Mouse (Mus musculus) lung, postnatal 0 days (tissue): ENCODE data around the gene Tex28. TPM values are rescaled to one million over a fixed set of nuclear protein-coding genes. Genes with fewer than 3 reads are reported as not detected.

ENCODE experiments used
- ATAC-seq: fragments of 200-750 bp; cut with Nextera tagmentation; 2 replicates; pipeline ENCODE4 v1.8.0; 2017; ENCODE audit warnings: moderate library complexity
- DNase-seq: peaks from one replicate; pipeline ENCODE4 v3.0.0-alpha.2; 2016; ENCODE audit warnings: low spot score
- H3K27ac ChIP-seq: fragments of 300-500 bp; sonication (generic); 2 replicates; pipeline ENCODE4 v1.5.1; 2014; ENCODE audit warnings: antibody characterized with exemption, mild to moderate bottlenecking, low read length, mixed read lengths
- H3K27me3 ChIP-seq: fragments of 300-500 bp; sonication (generic); replicated peaks from 2 replicates; pipeline ENCODE4 v1.6.1; 2014; ENCODE audit warnings: low read length, mixed read lengths; ENCODE audit not compliant: insufficient read depth
- H3K36me3 ChIP-seq: fragments of 300-500 bp; sonication (generic); 2 replicates; pipeline ENCODE4 v1.6.1; 2014; ENCODE audit warnings: low read length, mixed read lengths; ENCODE audit not compliant: insufficient read depth
- H3K4me1 ChIP-seq: fragments of 300-500 bp; sonication (generic); 2 replicates; pipeline ENCODE4 v1.6.1; 2014; ENCODE audit warnings: antibody characterized with exemption, low read depth, low read length, mixed read lengths; ENCODE audit not compliant: insufficient read depth
- H3K4me2 ChIP-seq: fragments of 300-500 bp; sonication (generic); replicated peaks from 2 replicates; pipeline ENCODE4 v1.6.1; 2014; ENCODE audit warnings: low read depth, mild to moderate bottlenecking, low read length, moderate library complexity, mixed read lengths
- H3K4me3 ChIP-seq: fragments of 300-500 bp; sonication (generic); 2 replicates; pipeline ENCODE4 v1.5.1; 2014; ENCODE audit warnings: low read depth, low read length
- H3K9ac ChIP-seq: fragments of 300-500 bp; sonication (generic); replicated peaks from 2 replicates; pipeline ENCODE4 v1.6.1; 2014; ENCODE audit warnings: low read depth, mild to moderate bottlenecking
- H3K9me3 ChIP-seq: fragments of 300-500 bp; sonication (generic); 2 replicates; pipeline ENCODE4 v1.6.1; 2016; ENCODE audit warnings: low read length, mixed read lengths
- CTCF ChIP-seq: IDR thresholded peaks from 2 replicates; pipeline ENCODE4 v1.5.1; 2016; ENCODE audit warnings: antibody characterized with exemption, mild to moderate bottlenecking
- EP300 ChIP-seq: IDR thresholded peaks from 2 replicates; pipeline ENCODE4 v1.6.1; 2016; ENCODE audit warnings: antibody characterized with exemption, mild to moderate bottlenecking, control low read depth
- WGBS: fragments of 180-500 bp; shearing (Covaris S2); extraction: QIAGEN DNeasy Blood & Tissue Kit; methylation state at CpG from one replicate; pipeline ENCODE4 v1.1.7; 2014; 5-methylcytosine and 5-hydroxymethylcytosine counted together
- polyA plus RNA-seq: library from polyadenylated mRNA; unstranded; fragments of >200 nt; fragmentation: Nextera tagmentation; extraction: Ambion mirVana; gene quantifications from 2 replicates; pipeline ENCODE4 v1.2.1, GENCODE M21; 2015

Gene Tex28
- polyA plus RNA-seq, 1 experiment from 2014 or later = not detected

DNA sequence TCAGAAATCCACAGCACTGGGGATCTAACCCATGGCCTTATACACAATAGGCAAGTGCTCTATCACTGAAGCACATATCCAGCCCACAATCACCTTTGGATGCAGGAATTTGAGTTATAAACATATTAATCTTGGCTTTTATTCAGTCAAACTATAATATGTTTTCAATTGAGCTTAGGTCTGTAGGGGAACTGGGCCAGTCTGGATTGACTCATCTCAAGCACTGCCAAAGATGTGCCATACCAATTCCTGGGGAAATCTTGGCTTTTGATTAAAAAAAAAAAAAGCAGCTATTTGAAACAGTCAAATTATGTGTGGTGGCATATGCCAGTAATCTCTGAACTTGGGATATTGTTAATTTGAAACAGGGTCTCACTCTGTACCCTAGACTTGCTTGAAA is 53.6 kb downstream of the Tex28 start:
- Histone ChIP-seq H3K27ac (no peak overlapping the region), H3K4me3 (no peak overlapping the region), H3K27me3 (no peaks in the 10 kb centered on the region), H3K4me1 (no peaks in the 10 kb centered on the region), H3K9ac (no peak overlapping the region), H3K4me2 (no peak overlapping the region), H3K9me3 (no peaks in the 10 kb centered on the region), H3K36me3 (no peaks in the 10 kb centered on the region)
- TF ChIP-seq CTCF = no peak
- TF ChIP-seq EP300 = no peak
- no peak for ATAC-seq
- no peak for DNase-seq

DNA sequence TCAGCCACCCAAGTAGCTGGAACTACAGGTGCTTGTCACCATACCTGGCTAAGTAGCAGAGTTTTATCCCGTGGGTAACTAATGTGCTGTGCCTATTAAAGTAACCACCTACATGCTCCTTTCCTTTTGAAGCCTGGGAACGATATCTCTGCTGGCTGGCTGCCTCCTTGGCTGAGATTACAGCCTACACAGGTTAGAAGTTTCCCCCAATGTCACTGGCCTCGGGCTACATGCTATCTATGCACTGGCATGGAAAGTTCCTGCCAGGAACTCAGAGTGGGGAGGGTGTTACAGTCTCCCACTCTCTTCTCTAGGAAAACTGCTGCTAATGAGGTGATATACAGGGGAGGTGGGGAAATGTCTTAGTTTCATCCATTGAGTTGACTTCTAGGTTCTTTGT is 58.9 kb downstream of the Tex28 start:
- Histone ChIP-seq H3K4me1 (no peaks in the 10 kb centered on the region), H3K9me3 (no peaks in the 10 kb centered on the region), H3K36me3 (no peaks in the 10 kb centered on the region), H3K9ac (no peak overlapping the region), H3K27me3 (no peaks in the 10 kb centered on the region), H3K27ac (no peak overlapping the region), H3K4me2 (no peak overlapping the region), H3K4me3 (no peak overlapping the region)
- ATAC-seq = no peak
- DNase-seq = no peak
- TF ChIP-seq EP300 (no peak), CTCF (no peak)
- 37% methylated on average over 3 of the region's 3 CpGs for WGBS

DNA sequence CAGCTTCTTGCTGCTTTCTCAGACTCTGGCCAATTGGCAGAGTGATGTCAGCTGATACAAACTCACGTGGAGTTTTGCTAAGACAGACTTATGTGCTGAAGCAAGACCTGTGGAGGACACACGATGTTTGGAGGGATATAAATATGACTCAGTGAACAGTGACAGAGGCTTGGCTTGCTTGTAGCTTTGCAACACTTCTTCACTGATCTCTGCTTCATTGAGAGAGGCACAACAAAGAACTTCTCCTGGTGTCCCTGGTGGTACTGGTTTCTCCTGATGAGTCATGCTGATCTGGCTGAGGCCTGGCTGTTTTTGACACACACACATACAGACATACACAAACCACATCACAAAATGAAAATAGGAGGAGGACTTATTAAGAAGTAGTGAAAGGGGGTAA is 61.7 kb downstream of the Tex28 start:
- DNase-seq (no peak), ATAC-seq (no peak)
- H3K4me1 ChIP-seq = no peaks in the 10 kb centered on the region
- TF ChIP-seq CTCF (no peak), EP300 (no peak)
- no peak overlapping the region for H3K4me3 ChIP-seq
- 43% methylated on average over 2 of the region's 2 CpGs for WGBS
- no peaks in the 10 kb centered on the region for H3K36me3 ChIP-seq
- no peak overlapping the region for H3K9ac ChIP-seq
- no peak overlapping the region for H3K4me2 ChIP-seq
- H3K9me3 ChIP-seq = no peaks in the 10 kb centered on the region
- H3K27me3 ChIP-seq = no peaks in the 10 kb centered on the region
- H3K27ac ChIP-seq = no peak overlapping the region

DNA sequence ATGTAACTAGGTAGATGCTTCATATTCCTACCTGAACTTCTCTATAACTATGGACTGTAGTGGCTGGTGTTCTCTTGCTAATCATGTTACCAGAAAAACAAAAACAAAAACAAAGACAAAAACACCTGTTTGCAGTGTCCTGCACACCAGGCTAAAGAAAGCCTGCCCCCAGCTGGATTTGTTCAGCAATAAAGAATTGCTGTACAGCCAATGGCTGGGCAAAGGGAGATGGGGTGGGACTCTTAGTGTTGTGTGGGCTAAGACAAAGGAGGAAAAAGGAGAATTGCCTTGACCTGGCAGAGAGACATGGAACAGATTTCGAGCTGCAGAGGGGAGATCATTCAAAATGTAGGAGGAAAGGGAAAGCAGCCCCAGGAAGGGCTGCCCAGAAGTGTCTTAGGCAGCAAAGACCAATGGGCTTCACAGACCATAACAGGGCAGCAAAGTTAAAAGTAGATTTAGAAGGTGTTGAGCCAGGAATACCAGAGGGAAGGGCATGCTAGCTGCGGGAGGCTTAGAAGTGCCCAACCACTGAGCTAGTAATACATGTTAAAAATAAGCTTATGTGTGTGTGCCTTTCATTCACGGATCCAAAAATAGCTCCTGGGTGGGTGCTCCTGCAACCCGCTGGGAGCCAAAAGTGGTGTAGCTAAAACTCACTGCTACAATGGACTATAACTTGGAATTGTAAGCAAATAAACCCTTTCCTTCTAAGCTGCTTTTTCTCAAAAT is 64.0 kb downstream of the Tex28 start:
- Histone ChIP-seq H3K9ac (no peak overlapping the region), H3K36me3 (no peaks in the 10 kb centered on the region), H3K4me3 (no peak overlapping the region), H3K27ac (no peak overlapping the region), H3K27me3 (no peaks in the 10 kb centered on the region), H3K9me3 (no peaks in the 10 kb centered on the region), H3K4me2 (no peak overlapping the region), H3K4me1 (no peaks in the 10 kb centered on the region)
- no peak for TF ChIP-seq EP300
- TF ChIP-seq CTCF = no peak; the same call in 1 of the 2 replicates
- ATAC-seq (no peak), DNase-seq (no peak)
- WGBS = 56% methylated on average over 4 of the region's 4 CpGs

Other genes with a start within 250 kb of the Tex28 start
- 1.9 and 2.3 TPM in 2 replicates for gene Arhgap4, start 246.0 kb downstream of the Tex28 start, polyA plus RNA-seq
- gene Naa10, start 245.9 kb downstream of the Tex28 start, polyA plus RNA-seq = 54.6 and 55.3 TPM in 2 replicates
- 79.4 and 83.5 TPM in 2 replicates for gene Renbp, start 237.0 kb downstream of the Tex28 start, polyA plus RNA-seq
- gene Hcfc1, start 201.5 kb downstream of the Tex28 start, polyA plus RNA-seq = 19.0 and 22.8 TPM in 2 replicates
- gene Irak1, start 143.9 kb downstream of the Tex28 start, polyA plus RNA-seq = 39.4 and 39.5 TPM in 2 replicates
- gene Opn1mw, start 40.4 kb downstream of the Tex28 start, polyA plus RNA-seq = not detected in 2 replicates
- gene Mecp2, start 32.5 kb downstream of the Tex28 start, polyA plus RNA-seq = 9.8 and 10.0 TPM in 2 replicates
- gene Tktl1, start 9.4 kb upstream of the Tex28 start, polyA plus RNA-seq = not detected in 2 replicates
- gene Flna, start 82.0 kb upstream of the Tex28 start, polyA plus RNA-seq = 171 and 179 TPM in 2 replicates
- gene Emd, start 86.8 kb upstream of the Tex28 start, polyA plus RNA-seq = 16.1 and 18.6 TPM in 2 replicates
- 661 and 759 TPM in 2 replicates for gene Rpl10, start 103.0 kb upstream of the Tex28 start, polyA plus RNA-seq
- gene Taz, start 114.1 kb upstream of the Tex28 start, polyA plus RNA-seq = 82.7 and 84.9 TPM in 2 replicates
- gene Dnase1l1, start 114.5 kb upstream of the Tex28 start, polyA plus RNA-seq = 27.7 and 33.0 TPM in 2 replicates
- gene Atp6ap1, start 129.3 kb upstream of the Tex28 start, polyA plus RNA-seq = 129 and 140 TPM in 2 replicates
- 96.7 and 113 TPM in 2 replicates for gene Gdi1, start 137.2 kb upstream of the Tex28 start, polyA plus RNA-seq
- 47.1 and 49.6 TPM in 2 replicates for gene Fam50a, start 145.2 kb upstream of the Tex28 start, polyA plus RNA-seq
- gene Plxna3, start 161.2 kb upstream of the Tex28 start, polyA plus RNA-seq = 1.6 and 1.7 TPM in 2 replicates
- 75.0 and 82.6 TPM in 2 replicates for gene Lage3, start 185.8 kb upstream of the Tex28 start, polyA plus RNA-seq
- gene Ubl4a, start 205.4 kb upstream of the Tex28 start, polyA plus RNA-seq = 53.0 and 56.2 TPM in 2 replicates
- gene Slc10a3, start 205.5 kb upstream of the Tex28 start, polyA plus RNA-seq = 25.0 and 25.6 TPM in 2 replicates
- 36.9 and 42.9 TPM in 2 replicates for gene Fam3a, start 225.4 kb upstream of the Tex28 start, polyA plus RNA-seq
- 15.1 and 16.6 TPM in 2 replicates for gene Ikbkg, start 225.5 kb upstream of the Tex28 start, polyA plus RNA-seq